Mouse (Mus musculus) heart, embryonic 16.5 days (tissue): ENCODE data around the gene Fbxo34. TPM values are rescaled to one million over a fixed set of nuclear protein-coding genes. Genes with fewer than 3 reads are reported as not detected.
"Not testable (repeated sequence)": the region's sequence is repeated elsewhere in the genome, so short reads cannot be mapped to it uniquely, and the experiment has no call there.

Experiments used
- ATAC-seq: fragments of 200-750 bp; cut with Nextera tagmentation; replicated peaks from 2 replicates; pipeline ENCODE4 v1.8.0; 2017; ENCODE audit warnings: moderate number of reproducible peaks; ENCODE audit not compliant: insufficient read depth, low FRiP score; ENCODE audit errors: extremely low read depth
- H3K27ac ChIP-seq: fragments of 300-500 bp; sonication (generic); 2 replicates; pipeline ENCODE4 v1.5.1; 2014; ENCODE audit warnings: mild to moderate bottlenecking, low read length, control low read depth, moderate library complexity
- H3K27me3 ChIP-seq: fragments of 300-500 bp; sonication (generic); 2 replicates; pipeline ENCODE4 v1.6.1; 2014; ENCODE audit warnings: low read length, mixed read lengths; ENCODE audit not compliant: control insufficient read depth, insufficient read depth
- H3K36me3 ChIP-seq: fragments of 300-500 bp; sonication (generic); 2 replicates; pipeline ENCODE4 v1.6.1; 2014; ENCODE audit not compliant: control insufficient read depth, insufficient read depth
- H3K4me1 ChIP-seq: fragments of 300-500 bp; sonication (generic); 2 replicates; pipeline ENCODE4 v1.6.1; 2014; ENCODE audit warnings: low read length, mixed read lengths; ENCODE audit not compliant: control insufficient read depth, insufficient read depth
- H3K4me2 ChIP-seq: fragments of 300-500 bp; sonication (generic); 2 replicates; pipeline ENCODE4 v1.6.1; 2014; ENCODE audit warnings: low read depth, mild to moderate bottlenecking, control low read depth, low read length
- H3K4me3 ChIP-seq: fragments of 300-500 bp; sonication (generic); 2 replicates; pipeline ENCODE4 v1.5.1; 2014; ENCODE audit warnings: mild to moderate bottlenecking, control low read depth, low read length
- H3K9ac ChIP-seq: fragments of 300-500 bp; sonication (generic); 2 replicates; pipeline ENCODE4 v1.6.1; 2014; ENCODE audit warnings: low read length, control low read depth
- H3K9me3 ChIP-seq: fragments of 300-500 bp; sonication (generic); replicated peaks from 2 replicates; pipeline ENCODE4 v1.6.1; 2016; ENCODE audit warnings: low read length; ENCODE audit not compliant: control insufficient read depth
- WGBS: fragments of 180-500 bp; shearing (Covaris S2); extraction: QIAGEN DNeasy Blood & Tissue Kit; methylation state at CpG from one replicate; pipeline ENCODE4 v1.1.7; 2014; 5-methylcytosine and 5-hydroxymethylcytosine counted together
- polyA plus RNA-seq: library from polyadenylated mRNA; unstranded; fragments of >200 nt; fragmentation: Nextera tagmentation; extraction: Ambion mirVana; gene quantifications from 2 replicates; pipeline ENCODE4 v1.2.1, GENCODE M21; 2015

The Fbxo34 gene
- 16.7 and 20.0 TPM in 2 replicates for polyA plus RNA-seq

DNA sequence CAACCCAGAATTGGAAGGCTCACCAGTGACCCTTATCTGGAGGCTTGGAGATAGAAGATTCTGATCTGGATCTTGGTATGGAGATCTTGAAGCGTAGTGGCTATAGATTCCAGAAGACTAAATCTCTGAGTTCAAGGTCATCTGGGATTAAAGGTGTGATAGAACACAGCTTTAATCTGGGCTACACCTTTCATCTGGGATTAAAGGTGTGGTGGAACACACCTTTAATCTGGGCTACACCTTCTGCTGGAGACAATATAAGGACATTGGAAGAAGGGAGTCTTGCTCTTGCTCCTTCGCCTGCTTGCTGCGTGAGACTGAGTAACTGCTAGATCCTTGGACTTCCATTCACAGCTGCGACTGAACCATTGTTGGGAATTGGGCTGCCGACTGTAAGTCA, at the start of gene Fbxo34:
Fbxo34 (plus strand) TSS at position 301 of the 400 bp plus-strand sequence.
- not testable (repeated sequence) for H3K27me3 ChIP-seq, H3K9me3 ChIP-seq, H3K4me2 ChIP-seq, ATAC-seq, H3K36me3 ChIP-seq, H3K4me3 ChIP-seq, H3K4me1 ChIP-seq, H3K27ac ChIP-seq, H3K9ac ChIP-seq
- WGBS, result 84% methylated on average over 2 of the region's 5 CpGs

DNA sequence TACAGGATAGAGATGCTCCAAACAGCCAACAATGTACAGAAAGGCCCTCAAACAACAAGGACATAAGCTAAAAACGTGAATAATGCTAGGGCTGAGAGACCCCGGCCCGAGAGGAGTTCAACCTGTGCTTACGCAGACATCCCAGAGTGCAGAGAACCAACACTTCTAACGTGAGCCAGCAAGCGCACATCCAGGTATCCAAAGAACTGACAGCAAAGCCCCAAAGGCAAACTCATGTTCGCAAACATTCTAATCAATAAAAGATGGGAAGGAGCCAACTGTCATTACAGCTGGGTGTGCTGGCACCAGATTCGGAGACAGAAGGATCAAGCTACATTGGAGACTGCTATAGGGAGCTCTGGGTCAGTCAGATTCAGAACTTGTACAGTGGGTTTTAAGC, 47.5 kb upstream of the Fbxo34 start:
- ATAC-seq, result no peak
- peaks cover 59% of the 10 kb centered on the region for H3K36me3 ChIP-seq
- no peaks in the 10 kb centered on the region for H3K27me3 ChIP-seq
- 93% methylated on average over 8 of the region's 8 CpGs for WGBS
- no peak overlapping the region for H3K27ac ChIP-seq
- no peak overlapping the region for H3K9ac ChIP-seq
- no peak overlapping the region for H3K4me3 ChIP-seq
- no peaks in the 10 kb centered on the region for H3K9me3 ChIP-seq
- H3K4me2 ChIP-seq, result no peak overlapping the region
- no peaks in the 10 kb centered on the region for H3K4me1 ChIP-seq

DNA sequence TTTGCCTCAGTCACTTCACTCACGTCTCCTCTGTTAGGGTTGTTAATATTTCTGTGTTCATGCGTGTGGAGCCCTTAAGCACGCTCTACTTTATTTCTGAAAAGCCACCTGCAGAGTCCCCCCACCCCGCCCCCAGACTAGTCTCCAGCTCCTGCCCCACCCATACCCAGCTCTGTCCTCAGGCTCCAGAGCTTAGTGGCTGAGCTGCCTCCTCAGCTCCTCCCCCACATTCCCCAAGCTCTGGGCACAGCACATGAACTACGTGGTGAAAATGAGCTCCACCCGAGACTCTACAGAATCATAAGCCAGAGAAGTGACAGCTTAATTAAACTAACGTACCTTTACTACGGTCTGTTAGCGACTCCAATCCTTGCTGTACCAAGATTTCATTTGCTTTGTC, 44.2 kb upstream of the Fbxo34 start:
- Histone ChIP-seq H3K4me3 (no peak overlapping the region), H3K27me3 (no peaks in the 10 kb centered on the region), H3K4me1 (no peaks in the 10 kb centered on the region), H3K4me2 (no peak overlapping the region), H3K27ac (no peak overlapping the region), H3K9me3 (no peaks in the 10 kb centered on the region), H3K9ac (no peak overlapping the region), H3K36me3 (peaks cover 62% of the 10 kb centered on the region)
- 81% methylated on average over 9 of the region's 9 CpGs for WGBS
- no peak for ATAC-seq

DNA sequence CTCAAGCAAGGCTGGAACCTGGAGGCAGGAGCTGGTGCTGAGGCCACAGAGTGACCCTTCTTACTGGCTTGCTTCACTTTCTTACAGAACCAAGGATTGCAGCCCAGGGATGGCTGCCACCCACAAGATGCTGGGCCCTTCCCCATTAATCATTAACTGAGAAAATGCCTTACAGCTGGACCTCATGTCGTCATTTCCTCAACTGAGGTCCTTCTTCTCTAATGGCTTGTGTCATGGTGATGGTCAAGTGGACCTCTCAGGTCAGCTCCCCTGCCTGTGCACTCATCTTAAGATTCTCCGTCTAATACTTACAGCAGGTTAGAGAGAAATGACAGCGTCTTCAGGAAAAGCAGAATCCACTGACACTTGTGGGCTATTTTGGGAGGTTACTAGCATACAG, 32.9 kb upstream of the Fbxo34 start:
- H3K9me3 ChIP-seq, result no peaks in the 10 kb centered on the region
- ATAC-seq, result no peak
- H3K27ac ChIP-seq, result no peak overlapping the region
- peak overlapping the region; percentile 64 for H3K4me3 ChIP-seq
- peak overlapping the region; percentile 69 for H3K4me2 ChIP-seq
- H3K36me3 ChIP-seq, result peaks cover 23% of the 10 kb centered on the region
- no peaks in the 10 kb centered on the region for H3K27me3 ChIP-seq
- 29% methylated on average over 3 of the region's 3 CpGs for WGBS
- H3K9ac ChIP-seq, result peak overlapping the region; percentile 68
- peaks cover 11% of the 10 kb centered on the region for H3K4me1 ChIP-seq

DNA sequence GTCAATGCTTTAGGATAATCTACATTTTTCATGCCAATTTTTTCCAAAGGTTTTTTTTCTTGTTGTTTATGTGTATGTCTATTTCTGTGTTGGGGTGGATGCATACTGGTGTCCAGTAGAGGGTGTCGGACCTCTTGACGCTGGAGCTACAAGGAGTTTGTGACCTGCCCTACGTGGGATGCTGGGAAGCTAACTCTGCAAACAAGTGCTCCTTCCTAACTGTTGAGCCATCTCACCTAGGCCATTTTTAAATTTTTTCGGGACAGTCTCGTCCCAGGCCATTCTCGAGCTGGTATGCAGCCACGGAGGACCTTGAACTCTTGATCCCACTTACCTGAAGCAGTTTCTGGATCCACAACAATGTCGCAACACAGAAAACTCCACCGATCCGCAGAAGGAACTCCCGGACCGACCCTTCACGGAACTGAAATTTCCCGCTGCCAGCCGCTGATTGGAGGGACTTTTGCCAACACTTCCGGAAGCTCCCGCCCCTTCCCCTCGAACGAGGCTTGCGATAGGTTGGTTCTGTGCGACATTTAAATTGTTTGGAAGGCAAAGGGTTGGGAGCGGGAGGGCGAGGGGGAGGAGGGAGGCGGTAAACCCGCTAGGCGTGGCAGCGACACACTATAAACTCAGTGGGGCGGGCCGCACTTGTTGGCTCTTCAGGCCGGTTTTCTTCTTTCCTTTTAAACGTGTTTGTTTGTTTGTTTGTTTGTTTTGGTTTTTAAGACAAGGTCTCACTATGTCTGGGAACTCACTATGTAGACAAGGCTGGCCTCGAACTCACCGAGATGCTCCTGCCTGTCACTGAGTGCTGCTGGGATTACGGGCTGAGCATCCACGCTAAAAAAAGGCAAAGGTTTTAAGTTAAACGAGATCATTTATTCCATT, 32.2 kb upstream of the Fbxo34 start, which contains the start of gene Dlgap5:
Dlgap5 (minus strand) TSS at position 633 of the 891 bp plus-strand sequence.
- H3K4me1 ChIP-seq, result peaks cover 11% of the 10 kb centered on the region
- 2% methylated on average over 36 of the region's 36 CpGs for WGBS
- no peaks in the 10 kb centered on the region for H3K9me3 ChIP-seq
- no peaks in the 10 kb centered on the region for H3K27me3 ChIP-seq
- H3K9ac ChIP-seq, result peak within 1 kb of the TSS; percentile 68
- peak within 1 kb of the TSS; percentile 22; the same call in 1 of the 2 replicates for H3K27ac ChIP-seq
- H3K36me3 ChIP-seq, result peaks cover 18% of the 10 kb centered on the region
- H3K4me2 ChIP-seq, result peak within 1 kb of the TSS; percentile 69
- H3K4me3 ChIP-seq, result peak within 1 kb of the TSS; percentile 64
- peak; percentile 97 for ATAC-seq

DNA sequence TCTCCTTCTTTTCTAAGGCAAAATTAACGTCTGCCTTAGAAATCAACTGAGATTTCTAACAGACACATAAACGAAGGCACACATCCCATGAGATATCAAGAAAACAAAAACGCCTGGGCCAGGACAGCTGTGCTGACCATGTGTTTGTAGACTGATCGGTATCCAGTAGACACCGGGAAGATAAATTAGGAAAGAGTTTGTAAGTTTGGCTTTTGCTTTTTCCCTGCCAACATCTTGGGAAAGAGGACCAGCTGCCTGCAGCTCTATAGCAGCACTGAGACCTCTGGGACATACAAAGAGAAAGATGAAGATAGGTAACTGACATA, 31.6 kb upstream of the Fbxo34 start:
- peaks cover 11% of the 10 kb centered on the region for H3K4me1 ChIP-seq
- H3K9ac ChIP-seq, result peak overlapping the region; percentile 38
- peak overlapping the region; percentile 64 for H3K4me3 ChIP-seq
- H3K36me3 ChIP-seq, result peaks cover 16% of the 10 kb centered on the region
- peak overlapping the region; percentile 69 for H3K4me2 ChIP-seq
- H3K9me3 ChIP-seq, result no peaks in the 10 kb centered on the region
- 33% methylated on average over 5 of the region's 5 CpGs for WGBS
- no peaks in the 10 kb centered on the region for H3K27me3 ChIP-seq
- no peak overlapping the region for H3K27ac ChIP-seq
- no peak for ATAC-seq

DNA sequence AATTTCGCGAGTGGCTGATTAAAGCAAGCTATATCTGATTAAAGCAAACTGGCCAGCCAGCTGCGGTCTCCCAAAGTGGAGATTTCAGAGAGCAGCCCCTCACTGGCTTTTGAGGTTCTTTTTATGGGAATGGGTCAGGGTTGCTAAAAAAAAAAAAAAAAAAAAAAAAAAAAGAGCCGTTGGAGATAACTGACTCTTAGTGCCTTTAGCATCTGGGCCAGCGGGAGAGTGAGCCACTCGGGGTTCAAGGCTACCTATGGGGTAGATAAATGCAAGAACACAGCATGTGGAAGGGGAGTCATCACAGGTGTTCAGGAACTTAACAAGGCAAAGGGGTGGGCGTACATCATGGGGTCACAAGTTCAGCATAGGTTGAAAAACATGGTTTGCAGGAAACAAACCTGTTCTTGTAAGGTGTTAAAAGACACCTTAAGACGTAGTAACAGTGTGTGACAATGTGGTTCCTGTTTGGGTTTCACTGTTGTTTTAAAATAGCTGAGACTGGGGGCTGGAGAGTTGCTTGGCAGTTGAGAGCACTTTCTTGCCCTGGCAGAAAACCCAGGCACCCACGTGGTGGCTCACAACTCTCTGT, 31.1 kb upstream of the Fbxo34 start:
- Histone ChIP-seq H3K9me3 (no peaks in the 10 kb centered on the region), H3K9ac (no peak overlapping the region), H3K27me3 (no peaks in the 10 kb centered on the region), H3K27ac (no peak overlapping the region), H3K4me1 (peaks cover 11% of the 10 kb centered on the region), H3K4me2 (no peak overlapping the region), H3K36me3 (peaks cover 11% of the 10 kb centered on the region), H3K4me3 (no peak overlapping the region)
- no peak for ATAC-seq
- WGBS, result 77% methylated on average over 9 of the region's 9 CpGs

DNA sequence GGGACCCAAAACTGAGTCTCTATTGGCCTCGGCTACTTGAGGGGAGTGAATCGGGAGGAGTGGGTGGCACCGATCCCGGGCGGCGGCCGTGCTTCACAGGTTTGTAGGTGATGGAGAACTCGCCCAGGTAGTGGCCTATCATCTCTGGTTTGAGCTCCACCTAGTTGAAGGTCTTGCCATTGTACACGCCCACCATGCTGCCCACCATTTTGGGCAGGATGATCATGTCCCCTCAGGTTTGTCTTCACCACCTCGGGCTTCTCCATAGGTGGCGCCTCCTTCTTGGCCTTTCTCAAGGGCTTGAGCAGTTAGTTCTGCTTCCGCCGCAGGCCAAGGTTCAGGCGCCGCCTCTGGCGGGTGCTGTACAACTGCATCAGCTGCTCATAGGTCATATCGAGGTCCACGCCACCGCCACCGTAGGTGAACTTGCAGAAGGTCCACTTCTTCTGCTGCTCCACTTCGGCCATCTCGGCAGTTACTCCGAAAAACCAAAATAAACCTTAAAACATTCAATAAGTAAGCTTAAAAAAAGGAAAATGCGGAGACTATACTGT, 30.4 kb upstream of the Fbxo34 start:
- H3K36me3 ChIP-seq, result peaks cover 8% of the 10 kb centered on the region
- H3K4me2 ChIP-seq, result no peak overlapping the region
- H3K4me3 ChIP-seq, result no peak overlapping the region
- no peak overlapping the region for H3K27ac ChIP-seq
- H3K27me3 ChIP-seq, result no peaks in the 10 kb centered on the region
- H3K4me1 ChIP-seq, result peaks cover 11% of the 10 kb centered on the region
- 91% methylated on average over 24 of the region's 24 CpGs for WGBS
- no peaks in the 10 kb centered on the region for H3K9me3 ChIP-seq
- H3K9ac ChIP-seq, result no peak overlapping the region
- ATAC-seq, result no peak

DNA sequence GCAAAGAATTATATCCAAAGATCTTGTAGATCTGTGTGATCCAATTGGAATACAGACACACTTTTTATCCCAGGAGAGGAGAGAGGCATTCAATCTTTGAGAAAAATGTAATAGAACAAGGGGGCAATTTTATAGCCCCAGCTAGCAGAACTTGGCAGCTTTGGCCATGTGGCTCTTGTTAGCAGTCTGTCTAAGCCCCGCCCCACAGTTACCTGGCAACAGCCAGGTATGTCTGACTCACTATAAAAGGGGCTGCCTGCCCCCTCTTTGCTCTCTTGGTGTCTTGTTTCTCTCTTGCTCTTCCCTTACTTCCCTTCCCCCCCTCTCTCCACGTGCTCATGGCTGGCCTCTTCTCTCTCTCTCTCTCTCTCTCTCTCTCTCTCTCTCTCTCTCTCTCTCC, 28.6 kb upstream of the Fbxo34 start:
- Histone ChIP-seq H3K4me2 (no peak overlapping the region), H3K9ac (no peak overlapping the region), H3K9me3 (no peaks in the 10 kb centered on the region), H3K4me1 (peaks cover 11% of the 10 kb centered on the region), H3K36me3 (no peaks in the 10 kb centered on the region), H3K4me3 (no peak overlapping the region), H3K27ac (no peak overlapping the region), H3K27me3 (no peaks in the 10 kb centered on the region)
- WGBS, result 37% methylated on average over 2 of the region's 2 CpGs
- no peak for ATAC-seq
